Mouse (Mus musculus): ENCODE measurements at regions not wholly inside any gene's neighbourhood (a gene's known extent, or its start where the extent isn't known, plus 50 kb on each side); places are given as distances from the start of the nearest gene placed in this dataset.
"Not testable (repeated sequence)": the region's sequence is repeated elsewhere in the genome, so short reads cannot be mapped to it uniquely, and the experiment has no call there.

- no peak overlapping the region for H3K27ac ChIP-seq (ENCODE audit: low read depth, low read length)
- DNase-seq, result peak; percentile 30
- no peaks in the 10 kb centered on the region for H3K36me3 ChIP-seq (ENCODE audit: insufficient read depth)
- no peak overlapping the region for H3K4me2 ChIP-seq (ENCODE audit: low read depth)
- WGBS, result 23% methylated on average over 4 of the region's 4 CpGs
- H3K9me3 ChIP-seq (ENCODE audit: low read length), result no peaks in the 10 kb centered on the region
- no peaks in the 10 kb centered on the region for H3K27me3 ChIP-seq (ENCODE audit: insufficient read depth, low read length)
- H3K4me1 ChIP-seq (ENCODE audit: insufficient read depth), result no peaks in the 10 kb centered on the region; the same call in 1 of the 2 replicates
- TF ChIP-seq CTCF (IDR thresholded peaks at IDR 0.05; ENCODE audit: low read depth), result no peak
- H3K4me3 ChIP-seq (ENCODE audit: low read depth, low read length), result no peak overlapping the region
- H3K9ac ChIP-seq, result no peak overlapping the region
- ATAC-seq, result no peak
Observed at GRCm38 (mm10) chr12:98144464-98144863, 114.8 kb downstream of the Galc start.

- no peak overlapping the region for H3K9ac ChIP-seq
- no peak overlapping the region for H3K4me3 ChIP-seq (ENCODE audit: low read depth, low read length)
- H3K27me3 ChIP-seq (ENCODE audit: insufficient read depth, low read length), result no peaks in the 10 kb centered on the region
- ATAC-seq, result peak; percentile 60; the same call in 1 of the 2 replicates
- no peaks in the 10 kb centered on the region for H3K9me3 ChIP-seq (ENCODE audit: low read length)
- H3K4me1 ChIP-seq (ENCODE audit: insufficient read depth), result no peaks in the 10 kb centered on the region; the same call in 1 of the 2 replicates
- WGBS, result 53% methylated on average over 1 of the region's 1 CpGs
- no peak for TF ChIP-seq CTCF (IDR thresholded peaks at IDR 0.05; ENCODE audit: low read depth)
- DNase-seq, result no peak
- H3K27ac ChIP-seq (ENCODE audit: low read depth, low read length), result no peak overlapping the region
- no peak overlapping the region for H3K4me2 ChIP-seq (ENCODE audit: low read depth)
- no peaks in the 10 kb centered on the region for H3K36me3 ChIP-seq (ENCODE audit: insufficient read depth)
Observed at GRCm38 (mm10) chr12:98143170-98143569, 116.1 kb downstream of the Galc start.

DNA sequence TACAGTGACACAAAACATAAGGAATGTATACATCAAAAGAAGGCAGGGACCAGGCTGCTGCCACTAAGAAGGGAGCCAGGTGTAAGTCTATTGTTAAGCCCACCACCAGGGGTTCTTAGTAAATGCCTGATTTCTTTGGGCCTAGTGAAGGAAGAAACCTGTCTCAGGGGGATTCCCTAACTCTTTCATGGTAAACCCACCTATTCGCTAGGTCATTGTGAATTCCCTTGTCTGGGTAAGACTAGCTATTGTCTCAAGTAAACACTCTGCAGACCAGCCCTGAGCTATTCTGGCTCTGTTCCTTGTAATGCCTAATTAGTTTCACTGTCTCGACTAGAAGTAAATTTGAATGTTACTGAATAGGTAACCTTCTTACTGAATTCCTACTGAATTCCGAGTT lies 119.4 kb downstream of the Galc start:
- DNase-seq; H3K27me3 ChIP-seq (ENCODE audit: insufficient read depth, low read length); H3K9me3 ChIP-seq (ENCODE audit: low read length); H3K4me3 ChIP-seq (ENCODE audit: low read depth, low read length); H3K4me2 ChIP-seq (ENCODE audit: low read depth); H3K9ac ChIP-seq; H3K4me1 ChIP-seq (ENCODE audit: insufficient read depth); H3K36me3 ChIP-seq (ENCODE audit: insufficient read depth); ATAC-seq; H3K27ac ChIP-seq (ENCODE audit: low read depth, low read length): not testable (repeated sequence)
- WGBS, result 46% methylated on average over 3 of the region's 3 CpGs

DNA sequence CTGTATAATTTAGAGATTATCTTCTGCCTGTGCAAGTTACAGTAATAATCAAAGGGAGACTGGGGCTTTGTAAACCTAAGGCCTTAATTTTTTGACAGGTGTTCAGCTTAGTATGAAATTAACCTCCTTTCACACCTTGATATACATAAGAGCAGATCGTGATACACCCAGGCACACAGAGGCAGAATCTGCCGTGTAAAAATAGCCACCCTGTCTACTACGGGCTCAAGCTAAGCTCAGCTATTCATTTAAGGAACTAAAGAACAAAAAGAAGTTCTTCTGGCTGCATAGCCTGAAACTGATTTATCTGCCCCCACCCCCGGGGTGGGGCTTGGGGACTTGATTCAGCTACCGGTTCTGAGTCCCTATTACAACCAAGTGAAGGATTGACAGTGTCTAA lies 128.0 kb downstream of the Galc start:
- no peak overlapping the region for H3K4me3 ChIP-seq (ENCODE audit: low read depth, low read length)
- WGBS, result 51% methylated on average over 5 of the region's 5 CpGs
- H3K4me1 ChIP-seq (ENCODE audit: insufficient read depth), result no peaks in the 10 kb centered on the region
- DNase-seq (no peak), ATAC-seq (no peak)
- no peaks in the 10 kb centered on the region for H3K27me3 ChIP-seq (ENCODE audit: insufficient read depth, low read length)
- TF ChIP-seq CTCF (IDR thresholded peaks at IDR 0.05; ENCODE audit: low read depth), result no peak
- H3K9me3 ChIP-seq (ENCODE audit: low read length), result no peaks in the 10 kb centered on the region
- H3K4me2 ChIP-seq (ENCODE audit: low read depth), result no peak overlapping the region
- no peak overlapping the region for H3K9ac ChIP-seq
- no peaks in the 10 kb centered on the region for H3K36me3 ChIP-seq (ENCODE audit: insufficient read depth)
- H3K27ac ChIP-seq (ENCODE audit: low read depth, low read length), result no peak overlapping the region

DNA sequence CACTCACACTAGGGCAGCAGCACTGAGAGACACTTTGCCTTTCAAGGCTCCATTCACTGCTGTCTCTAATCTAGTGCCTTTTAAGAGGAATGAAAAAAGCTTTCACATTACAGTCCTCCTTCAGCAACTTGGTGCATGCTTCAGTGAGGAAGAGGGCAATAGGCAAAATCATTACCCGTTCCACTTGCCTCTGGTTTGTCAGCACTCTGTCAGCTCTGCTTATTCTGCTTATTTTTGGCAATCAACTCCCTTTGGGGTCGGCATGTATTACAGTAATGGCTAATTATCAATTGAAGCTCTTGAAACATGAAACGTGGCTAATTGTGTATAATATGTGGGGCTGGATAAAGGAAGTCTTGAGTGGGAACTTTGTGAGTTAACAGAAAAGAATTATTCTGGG lies 135.7 kb downstream of the Galc start:
- ATAC-seq, result peak; percentile 32; the same call in 1 of the 2 replicates
- WGBS, result 29% methylated on average over 3 of the region's 3 CpGs
- DNase-seq, result no peak
- no peak overlapping the region for H3K4me2 ChIP-seq (ENCODE audit: low read depth)
- no peak for TF ChIP-seq CTCF (IDR thresholded peaks at IDR 0.05; ENCODE audit: low read depth)
- H3K9me3 ChIP-seq (ENCODE audit: low read length), result no peaks in the 10 kb centered on the region
- no peaks in the 10 kb centered on the region for H3K27me3 ChIP-seq (ENCODE audit: insufficient read depth, low read length)
- H3K9ac ChIP-seq, result no peak overlapping the region
- 0 out of 2 replicates have a peak, but pooled peaks cover 3% of the 10 kb centered on the region for H3K4me1 ChIP-seq (ENCODE audit: insufficient read depth)
- H3K4me3 ChIP-seq (ENCODE audit: low read depth, low read length), result no peak overlapping the region
- H3K27ac ChIP-seq (ENCODE audit: low read depth, low read length), result no peak overlapping the region
- no peaks in the 10 kb centered on the region for H3K36me3 ChIP-seq (ENCODE audit: insufficient read depth)

- no peaks in the 10 kb centered on the region for H3K27me3 ChIP-seq (ENCODE audit: insufficient read depth, low read length)
- no peak overlapping the region for H3K9ac ChIP-seq
- no peak overlapping the region for H3K4me2 ChIP-seq (ENCODE audit: low read depth)
- no peak overlapping the region for H3K4me3 ChIP-seq (ENCODE audit: low read depth, low read length)
- TF ChIP-seq CTCF (IDR thresholded peaks at IDR 0.05; ENCODE audit: low read depth), result no peak
- no peak for ATAC-seq
- no peaks in the 10 kb centered on the region for H3K9me3 ChIP-seq (ENCODE audit: low read length)
- no peak for DNase-seq
- H3K4me1 ChIP-seq (ENCODE audit: insufficient read depth), result no peaks in the 10 kb centered on the region
- no peaks in the 10 kb centered on the region for H3K36me3 ChIP-seq (ENCODE audit: insufficient read depth)
- H3K27ac ChIP-seq (ENCODE audit: low read depth, low read length), result no peak overlapping the region
- 88% methylated on average over 9 of the region's 9 CpGs for WGBS
Observed at GRCm38 (mm10) chr12:98108039-98108438, 151.2 kb downstream of the Galc start.

- Histone ChIP-seq H3K9ac (no peak overlapping the region), H3K27me3 (ENCODE audit: insufficient read depth, low read length) (no peaks in the 10 kb centered on the region), H3K4me2 (ENCODE audit: low read depth) (no peak overlapping the region), H3K9me3 (ENCODE audit: low read length) (no peaks in the 10 kb centered on the region), H3K27ac (ENCODE audit: low read depth, low read length) (no peak overlapping the region), H3K4me1 (ENCODE audit: insufficient read depth) (no peaks in the 10 kb centered on the region), H3K4me3 (ENCODE audit: low read depth, low read length) (no peak overlapping the region), H3K36me3 (ENCODE audit: insufficient read depth) (no peaks in the 10 kb centered on the region)
- TF ChIP-seq CTCF (IDR thresholded peaks at IDR 0.05; ENCODE audit: low read depth), result no peak
- ATAC-seq (peak; percentile 55; the same call in 1 of the 2 replicates), DNase-seq (no peak)
- WGBS, result 34% methylated on average over 10 of the region's 10 CpGs
Observed at GRCm38 (mm10) chr12:98106789-98107684, 152.2 kb downstream of the Galc start.

All from forebrain, postnatal 0 days (tissue).